Mouse (Mus musculus) left cerebral cortex, postnatal 36 days (tissue): Measurements from ENCODE around the gene Spaca6. TPM values are rescaled to one million over a fixed set of nuclear protein-coding genes. Genes with fewer than 3 reads are reported as not detected.
A peak's percentile ranks its signal among the peaks of the same experiment; 100 is the strongest.

ENCODE experiments used
- DNase-seq, 2 experiments: peaks; one replicate each; pipeline ENCODE4 v3.0.0; 2021 to 2022; ENCODE audit warnings: low spot score in 2 of 2, mixed read lengths in 1 of 2
- intact Hi-C: fragments of 180-260 bp; cut with DNase I; formaldehyde crosslinking; loops from one replicate; pipeline ENCODE4 v1.15.1; 2025
- microRNA-seq: library from miRNA; unstranded; fragments of <30 nt; microRNA quantifications from one replicate; pipeline ENCODE4 v1.2.0, GENCODE M21; 2022
- total RNA-seq, 2 experiments: library from RNA; stranded (reverse); gene quantifications; 2 replicates each; pipeline ENCODE4 v1.2.3; 2021

Gene Spaca6
- total RNA-seq, 2 experiments from 2014 or later = 58.7 to 131 TPM

GRCm38 (mm10) chr17:17883840-17884239 is 56.9 kb downstream of the Spaca6 start, which contains the start of gene Fpr1:
Gene Fpr1, minus strand, starts transcription at chr17:17883940.
- no peak for DNase-seq
- intact Hi-C loops = no loop called here

GRCm38 (mm10) chr17:17887774-17888248 is 60.9 kb downstream of the Spaca6 start, which contains the start of the genes Fpr2 and Fpr3:
Gene Fpr2, plus strand, starts transcription at chr17:17887824.
Gene Fpr3, plus strand, starts transcription at chr17:17887852.
- no peak for DNase-seq
- intact Hi-C loops = no loop called here

GRCm38 (mm10) chr17:17889732-17890425 is 62.9 kb downstream of the Spaca6 start:
- DNase-seq = no peak
- intact Hi-C loops = no loop called here

Small RNAs within 50 kb of the gene (microRNA-seq; reads per million reads assigned to microRNA genes)
- not detected for gene Gm25927
- 18,481 reads per million, percentile 98 among the genes with 10 or more reads in this experiment for gene Mir125a
- 4,457 reads per million, percentile 91 among the genes with 10 or more reads in this experiment for gene Mir99b
- gene Mirlet7e = not detected

Other genes starting within 250 kb of the Spaca6 start
- 100 to 1,000 TPM; 102 to 103 TPM for gene Lnpep, start 202.1 kb upstream of the Spaca6 start, total RNA-seq
- gene Vmn2r90, start 123.4 kb upstream of the Spaca6 start, total RNA-seq = under 1 TPM in 1 of 2 experiments, not detected in 1; 0.18 TPM
- under 1 TPM; 0.45 to 0.79 TPM for gene Has1, start 28.0 kb downstream of the Spaca6 start, total RNA-seq
- gene Fpr1, start 56.8 kb downstream of the Spaca6 start, total RNA-seq = not detected
- not detected for gene Fpr2, start 60.7 kb downstream of the Spaca6 start, total RNA-seq
- not detected for gene Fpr3, start 60.7 kb downstream of the Spaca6 start, total RNA-seq
- not detected for gene Fpr-rs4, start 194.6 kb downstream of the Spaca6 start, total RNA-seq
- under 1 TPM; 0.07 to 0.10 TPM for gene Vmn2r124, start 222.3 kb downstream of the Spaca6 start, total RNA-seq